Mouse (Mus musculus) neural tube, embryonic 14.5 days (tissue): ENCODE measurements around the gene Cux2. TPM values are rescaled to one million over a fixed set of nuclear protein-coding genes. Genes with fewer than 3 reads are reported as not detected.

Source experiments
- ATAC-seq: fragments of 200-750 bp; cut with Nextera tagmentation; 2 replicates; pipeline ENCODE4 v1.8.0; 2017; ENCODE audit warnings: low read depth, mild to moderate bottlenecking, moderate TSS enrichment, moderate library complexity
- H3K27ac ChIP-seq: fragments of 300-500 bp; sonication (generic); 2 replicates; pipeline ENCODE4 v1.5.1; 2014; ENCODE audit warnings: low read depth, mild to moderate bottlenecking, control low read depth, low read length, moderate library complexity, mixed read lengths
- H3K27me3 ChIP-seq: fragments of 300-500 bp; sonication (generic); 2 replicates; pipeline ENCODE4 v1.6.1; 2014; ENCODE audit warnings: low read length; ENCODE audit not compliant: control insufficient read depth, insufficient read depth
- H3K36me3 ChIP-seq: fragments of 300-500 bp; sonication (generic); 2 replicates; pipeline ENCODE4 v1.6.1; 2014; ENCODE audit warnings: low read length, mixed read lengths; ENCODE audit not compliant: control insufficient read depth, insufficient read depth
- H3K4me1 ChIP-seq: fragments of 300-500 bp; sonication (generic); 2 replicates; pipeline ENCODE4 v1.6.1; 2014; ENCODE audit warnings: low read length; ENCODE audit not compliant: control insufficient read depth, insufficient read depth
- H3K4me2 ChIP-seq: fragments of 300-500 bp; sonication (generic); 2 replicates; pipeline ENCODE4 v1.6.1; 2014; ENCODE audit warnings: mild to moderate bottlenecking, low read depth, low read length, control low read depth
- H3K4me3 ChIP-seq: fragments of 300-500 bp; sonication (generic); 2 replicates; pipeline ENCODE4 v1.5.1; 2014; ENCODE audit warnings: low read depth, low read length, control low read depth, mixed read lengths
- H3K9ac ChIP-seq: fragments of 300-500 bp; sonication (generic); replicated peaks from 2 replicates; pipeline ENCODE4 v1.6.1; 2014; ENCODE audit warnings: low read depth, mild to moderate bottlenecking, control low read depth, low read length, mixed read lengths
- H3K9me3 ChIP-seq: fragments of 300-500 bp; sonication (generic); 2 replicates; pipeline ENCODE4 v1.6.1; 2016; ENCODE audit warnings: low read length; ENCODE audit not compliant: control insufficient read depth
- WGBS: fragments of 180-500 bp; shearing (Covaris S2); extraction: QIAGEN DNeasy Blood & Tissue Kit; methylation state at CpG from one replicate; pipeline ENCODE4 v1.1.7; 2014; 5-methylcytosine and 5-hydroxymethylcytosine counted together
- polyA plus RNA-seq: library from polyadenylated mRNA; unstranded; fragments of >200 nt; fragmentation: Nextera tagmentation; extraction: Ambion mirVana; gene quantifications from 2 replicates; pipeline ENCODE4 v1.2.1, GENCODE M21; 2014

The Cux2 gene
- polyA plus RNA-seq, 1 experiment from 2014 or later: 31.3 TPM

- no peak for ATAC-seq
- H3K4me2 ChIP-seq: no peak overlapping the region
- H3K4me1 ChIP-seq: no peaks in the 10 kb centered on the region
- H3K9me3 ChIP-seq: no peaks in the 10 kb centered on the region
- H3K36me3 ChIP-seq: peaks cover 68% of the 10 kb centered on the region
- no peak overlapping the region for H3K27ac ChIP-seq
- no peak overlapping the region for H3K9ac ChIP-seq
- no peaks in the 10 kb centered on the region for H3K27me3 ChIP-seq
- WGBS: 80% methylated on average over 3 of the region's 3 CpGs
- no peak overlapping the region for H3K4me3 ChIP-seq
Observed at GRCm38 (mm10) chr5:121815067-121815466, 234.8 kb downstream of the Cux2 start.

- Histone ChIP-seq H3K9me3 (no peaks in the 10 kb centered on the region), H3K4me1 (no peaks in the 10 kb centered on the region), H3K4me2 (no peak overlapping the region), H3K27me3 (no peaks in the 10 kb centered on the region), H3K27ac (no peak overlapping the region), H3K4me3 (no peak overlapping the region), H3K36me3 (peaks cover 70% of the 10 kb centered on the region), H3K9ac (no peak overlapping the region)
- ATAC-seq: no peak
- WGBS: 97% methylated on average over 10 of the region's 10 CpGs
Observed at GRCm38 (mm10) chr5:121813744-121814143, 236.2 kb downstream of the Cux2 start.

- H3K36me3 ChIP-seq: peaks cover 60% of the 10 kb centered on the region
- no peak overlapping the region for H3K27ac ChIP-seq
- H3K4me1 ChIP-seq: no peaks in the 10 kb centered on the region
- 88% methylated on average over 7 of the region's 7 CpGs for WGBS
- no peak overlapping the region for H3K4me2 ChIP-seq
- no peaks in the 10 kb centered on the region for H3K9me3 ChIP-seq
- no peak for ATAC-seq
- H3K27me3 ChIP-seq: no peaks in the 10 kb centered on the region
- H3K9ac ChIP-seq: no peak overlapping the region
- H3K4me3 ChIP-seq: no peak overlapping the region
Observed at GRCm38 (mm10) chr5:121812526-121813243, 237.2 kb downstream of the Cux2 start.

GRCm38 (mm10) chr5:121811485-121811931 is 238.4 kb downstream of the Cux2 start:
- H3K9ac ChIP-seq: no peak overlapping the region
- WGBS: 88% methylated on average over 5 of the region's 5 CpGs
- no peak overlapping the region for H3K4me3 ChIP-seq
- no peak overlapping the region for H3K4me2 ChIP-seq
- H3K36me3 ChIP-seq: peaks cover 49% of the 10 kb centered on the region
- no peak overlapping the region for H3K27ac ChIP-seq
- no peaks in the 10 kb centered on the region for H3K4me1 ChIP-seq
- no peaks in the 10 kb centered on the region for H3K27me3 ChIP-seq
- H3K9me3 ChIP-seq: no peaks in the 10 kb centered on the region
- no peak for ATAC-seq

GRCm38 (mm10) chr5:121810331-121811151 is 239.4 kb downstream of the Cux2 start:
- H3K27ac ChIP-seq: no peak overlapping the region
- no peaks in the 10 kb centered on the region for H3K9me3 ChIP-seq
- WGBS: 88% methylated on average over 17 of the region's 17 CpGs
- H3K27me3 ChIP-seq: no peaks in the 10 kb centered on the region
- H3K4me3 ChIP-seq: no peak overlapping the region
- H3K36me3 ChIP-seq: peaks cover 42% of the 10 kb centered on the region
- no peak overlapping the region for H3K4me2 ChIP-seq
- no peak for ATAC-seq
- no peaks in the 10 kb centered on the region for H3K4me1 ChIP-seq
- H3K9ac ChIP-seq: no peak overlapping the region

GRCm38 (mm10) chr5:121809667-121810224 is 240.2 kb downstream of the Cux2 start:
- Histone ChIP-seq H3K4me1 (no peaks in the 10 kb centered on the region), H3K27me3 (no peaks in the 10 kb centered on the region), H3K4me3 (no peak overlapping the region), H3K4me2 (no peak overlapping the region), H3K9me3 (no peaks in the 10 kb centered on the region), H3K36me3 (peaks cover 42% of the 10 kb centered on the region), H3K27ac (no peak overlapping the region), H3K9ac (no peak overlapping the region)
- ATAC-seq: no peak
- 80% methylated on average over 5 of the region's 5 CpGs for WGBS

- Histone ChIP-seq H3K9ac (no peak overlapping the region), H3K4me2 (no peak overlapping the region), H3K4me1 (no peaks in the 10 kb centered on the region), H3K36me3 (peaks cover 39% of the 10 kb centered on the region), H3K9me3 (no peaks in the 10 kb centered on the region), H3K27ac (no peak overlapping the region), H3K4me3 (no peak overlapping the region), H3K27me3 (no peaks in the 10 kb centered on the region)
- ATAC-seq: no peak
- WGBS: 91% methylated on average over 2 of the region's 2 CpGs
Observed at GRCm38 (mm10) chr5:121808202-121808601, 241.7 kb downstream of the Cux2 start.

GRCm38 (mm10) chr5:121807186-121807585 is 242.7 kb downstream of the Cux2 start:
- no peaks in the 10 kb centered on the region for H3K9me3 ChIP-seq
- H3K9ac ChIP-seq: no peak overlapping the region
- H3K4me2 ChIP-seq: no peak overlapping the region
- no peaks in the 10 kb centered on the region for H3K27me3 ChIP-seq
- 59% methylated on average over 3 of the region's 3 CpGs for WGBS
- peaks cover 38% of the 10 kb centered on the region for H3K36me3 ChIP-seq
- no peak overlapping the region for H3K27ac ChIP-seq
- H3K4me3 ChIP-seq: no peak overlapping the region
- no peaks in the 10 kb centered on the region for H3K4me1 ChIP-seq
- ATAC-seq: no peak
